Mouse (Mus musculus): ENCODE measurements around the gene Ugt1a7c. TPM values are rescaled to one million over a fixed set of nuclear protein-coding genes. Genes with fewer than 3 reads are reported as not detected.

Gene Ugt1a7c
- total and polyA plus RNA-seq, 2 experiments from 2014 or later = 1.3 to 2.1 TPM

GRCm38 (mm10) chr1:88229566-88229965 is 134.7 kb downstream of the Ugt1a7c start:
- Histone ChIP-seq H3K27me3 (ENCODE audit: insufficient read depth, low read length) (no peaks in the 10 kb centered on the region), H3K4me2 (ENCODE audit: low read depth, low read length) (no peak overlapping the region), H3K4me3 (ENCODE audit: low read length) (no peak overlapping the region), H3K36me3 (ENCODE audit: insufficient read depth, low read length) (no peaks in the 10 kb centered on the region), H3K9me3 (ENCODE audit: low read length) (peaks cover 93% of the 10 kb centered on the region), H3K4me1 (ENCODE audit: insufficient read depth, low read length) (no peaks in the 10 kb centered on the region), H3K27ac (no peak overlapping the region), H3K9ac (replicated peaks; ENCODE audit: low read length) (no peak overlapping the region)
- ATAC-seq (no peak), DNase-seq (ENCODE audit: low spot score) (no peak)
- 79% methylated on average over 3 of the region's 3 CpGs for WGBS
- no peak for TF ChIP-seq CTCF (IDR thresholded peaks at IDR 0.05; ENCODE audit: low read depth)

DNA sequence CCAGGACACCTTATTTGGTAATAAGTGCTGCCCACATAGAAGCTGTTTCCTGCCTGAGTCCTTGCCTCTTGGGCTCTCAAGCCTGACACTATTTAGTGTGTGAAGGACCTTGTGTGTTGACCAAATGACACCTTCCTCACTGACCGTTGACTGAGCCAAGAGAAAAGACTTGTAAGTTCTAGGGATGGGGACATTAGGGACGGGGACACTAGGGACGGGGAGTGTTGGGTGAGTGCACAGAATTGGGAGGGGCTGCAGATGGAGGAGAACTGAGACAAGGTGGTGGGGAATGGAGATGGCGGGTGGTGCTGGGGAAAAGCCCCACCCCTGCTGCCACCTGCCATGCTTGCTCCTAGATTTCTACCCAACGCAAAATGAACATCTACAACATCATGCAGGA is 135.1 kb downstream of the Ugt1a7c start:
- DNase-seq (ENCODE audit: low spot score) = no peak
- ATAC-seq = no peak

GRCm38 (mm10) chr1:88230421-88230820 is 135.6 kb downstream of the Ugt1a7c start:
- Histone ChIP-seq H3K4me1 (ENCODE audit: insufficient read depth, low read length) (no peaks in the 10 kb centered on the region), H3K4me3 (ENCODE audit: low read length) (no peak overlapping the region), H3K9ac (replicated peaks; ENCODE audit: low read length) (no peak overlapping the region), H3K27me3 (ENCODE audit: insufficient read depth, low read length) (no peaks in the 10 kb centered on the region), H3K27ac (no peak overlapping the region), H3K4me2 (ENCODE audit: low read depth, low read length) (no peak overlapping the region), H3K36me3 (ENCODE audit: insufficient read depth, low read length) (no peaks in the 10 kb centered on the region), H3K9me3 (ENCODE audit: low read length) (peaks cover 99% of the 10 kb centered on the region)
- no peak for TF ChIP-seq CTCF (IDR thresholded peaks at IDR 0.05; ENCODE audit: low read depth)
- DNase-seq (ENCODE audit: low spot score) (no peak), ATAC-seq (no peak)
- WGBS = 73% methylated on average over 7 of the region's 7 CpGs

More for the DNA sequence above, 135.1 kb downstream of the Ugt1a7c start:
- TF ChIP-seq CTCF (IDR thresholded peaks at IDR 0.05; ENCODE audit: low read depth) = no peak
- Histone ChIP-seq H3K27ac (no peak overlapping the region), H3K36me3 (ENCODE audit: insufficient read depth, low read length) (no peaks in the 10 kb centered on the region), H3K27me3 (ENCODE audit: insufficient read depth, low read length) (no peaks in the 10 kb centered on the region), H3K9me3 (ENCODE audit: low read length) (peaks cover 97% of the 10 kb centered on the region), H3K4me3 (ENCODE audit: low read length) (no peak overlapping the region), H3K9ac (replicated peaks; ENCODE audit: low read length) (no peak overlapping the region), H3K4me1 (ENCODE audit: insufficient read depth, low read length) (no peaks in the 10 kb centered on the region), H3K4me2 (ENCODE audit: low read depth, low read length) (no peak overlapping the region)
- WGBS = 83% methylated on average over 5 of the region's 5 CpGs

GRCm38 (mm10) chr1:88230981-88231802 is 136.3 kb downstream of the Ugt1a7c start:
- Histone ChIP-seq H3K4me1 (ENCODE audit: insufficient read depth, low read length) (no peaks in the 10 kb centered on the region), H3K9ac (replicated peaks; ENCODE audit: low read length) (no peak overlapping the region), H3K4me2 (ENCODE audit: low read depth, low read length) (no peak overlapping the region), H3K27ac (no peak overlapping the region), H3K9me3 (ENCODE audit: low read length) (peaks cover 99% of the 10 kb centered on the region), H3K36me3 (ENCODE audit: insufficient read depth, low read length) (no peaks in the 10 kb centered on the region), H3K4me3 (ENCODE audit: low read length) (no peak overlapping the region), H3K27me3 (ENCODE audit: insufficient read depth, low read length) (no peaks in the 10 kb centered on the region)
- 77% methylated on average over 6 of the region's 6 CpGs for WGBS
- DNase-seq (ENCODE audit: low spot score) (no peak), ATAC-seq (no peak)
- TF ChIP-seq CTCF (IDR thresholded peaks at IDR 0.05; ENCODE audit: low read depth) = no peak

DNA sequence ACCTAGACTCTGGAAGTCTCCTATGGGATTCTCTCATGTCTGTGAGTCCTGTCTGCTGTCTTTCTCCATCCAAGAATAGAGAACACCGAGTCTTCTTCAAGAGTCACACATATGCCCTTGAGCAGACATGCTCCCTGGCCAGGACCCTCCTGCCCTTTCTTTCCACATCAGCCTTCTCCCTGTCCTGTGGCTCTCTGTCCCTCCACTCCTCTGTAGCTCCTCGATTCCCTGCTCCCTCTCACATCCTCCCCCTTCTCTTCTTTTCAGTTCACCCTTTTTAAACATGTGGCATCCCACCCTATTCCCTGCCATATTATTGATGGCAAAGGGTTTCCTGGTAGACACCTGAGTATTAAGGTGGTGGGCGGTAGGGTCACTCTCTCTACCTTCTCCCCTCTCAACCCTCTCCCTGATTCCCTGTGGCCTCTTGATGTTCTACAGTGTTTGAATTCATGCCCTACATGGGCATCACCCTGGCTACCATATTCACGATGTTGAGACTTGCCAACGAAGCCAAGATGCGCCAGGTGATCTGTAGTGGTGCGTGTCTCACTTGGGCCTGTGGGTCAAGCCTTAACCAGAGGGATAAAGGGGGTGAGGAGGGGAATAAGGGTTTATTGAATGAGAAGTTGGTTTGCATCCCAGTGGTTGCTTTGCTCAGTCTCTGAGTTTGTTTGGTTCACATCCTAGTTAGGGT is 137.1 kb downstream of the Ugt1a7c start:
- Histone ChIP-seq H3K4me2 (ENCODE audit: low read depth, low read length) (no peak overlapping the region), H3K4me3 (ENCODE audit: low read length) (no peak overlapping the region), H3K36me3 (ENCODE audit: insufficient read depth, low read length) (no peaks in the 10 kb centered on the region), H3K9me3 (ENCODE audit: low read length) (peaks cover 97% of the 10 kb centered on the region), H3K9ac (replicated peaks; ENCODE audit: low read length) (no peak overlapping the region), H3K27ac (no peak overlapping the region), H3K4me1 (ENCODE audit: insufficient read depth, low read length) (no peaks in the 10 kb centered on the region), H3K27me3 (ENCODE audit: insufficient read depth, low read length) (no peaks in the 10 kb centered on the region)
- TF ChIP-seq CTCF (IDR thresholded peaks at IDR 0.05; ENCODE audit: low read depth) = no peak
- WGBS = 66% methylated on average over 7 of the region's 7 CpGs
- DNase-seq (ENCODE audit: low spot score) (no peak), ATAC-seq (no peak)

DNA sequence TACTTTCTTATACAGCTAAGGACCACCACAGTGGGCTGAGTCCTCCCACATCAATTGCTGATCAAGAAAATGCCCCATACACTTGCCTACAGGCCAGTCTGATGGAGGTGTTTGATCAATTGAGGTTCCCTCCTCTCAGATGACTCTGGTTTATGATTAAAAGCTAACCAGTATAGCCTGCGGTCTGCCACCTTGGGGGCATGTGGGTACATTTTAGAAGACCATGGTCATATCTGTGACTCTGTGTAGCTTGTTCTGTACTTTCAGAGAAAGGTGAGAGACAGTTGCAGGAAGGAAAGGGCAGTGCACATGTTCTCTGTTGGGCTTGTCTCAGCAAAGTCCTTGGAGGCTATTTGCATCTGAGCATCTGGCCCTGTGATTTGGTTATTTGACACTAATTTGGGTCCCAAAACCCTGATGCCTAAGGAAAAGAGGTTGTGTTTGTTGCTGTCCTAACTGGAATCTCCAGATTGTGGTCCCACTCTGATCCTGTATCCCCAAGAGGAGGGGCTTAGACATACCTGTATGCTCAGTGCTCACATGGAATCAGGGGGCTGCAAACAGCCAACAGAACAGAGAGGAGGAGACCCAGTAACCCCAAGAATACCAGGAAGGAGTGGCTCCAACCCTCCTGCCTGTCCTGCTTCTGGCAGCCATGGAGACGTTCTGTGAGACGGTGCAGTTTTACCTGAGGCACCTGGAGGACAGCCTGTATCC is 138.0 kb downstream of the Ugt1a7c start:
- H3K36me3 ChIP-seq (ENCODE audit: insufficient read depth, low read length) = no peaks in the 10 kb centered on the region
- no peaks in the 10 kb centered on the region for H3K4me1 ChIP-seq (ENCODE audit: insufficient read depth, low read length)
- no peak overlapping the region for H3K4me3 ChIP-seq (ENCODE audit: low read length)
- WGBS = 56% methylated on average over 3 of the region's 3 CpGs
- no peak overlapping the region for H3K27ac ChIP-seq
- no peak overlapping the region for H3K4me2 ChIP-seq (ENCODE audit: low read depth, low read length)
- ATAC-seq = no peak
- DNase-seq (ENCODE audit: low spot score) = no peak
- H3K9ac ChIP-seq (replicated peaks; ENCODE audit: low read length) = no peak overlapping the region
- H3K27me3 ChIP-seq (ENCODE audit: insufficient read depth, low read length) = no peaks in the 10 kb centered on the region
- TF ChIP-seq CTCF (IDR thresholded peaks at IDR 0.05; ENCODE audit: low read depth) = no peak
- peaks cover 97% of the 10 kb centered on the region for H3K9me3 ChIP-seq (ENCODE audit: low read length)
